Mouse (Mus musculus) G1E (cell line): ENCODE results near the gene Cog3. TPM values are rescaled to one million over a fixed set of nuclear protein-coding genes. Genes with fewer than 3 reads are reported as not detected.

ENCODE experiments used
- ATAC-seq: 2 replicates; pipeline ENCODE4 v1.8.0; 2016; ENCODE audit warnings: mild to moderate bottlenecking; ENCODE audit not compliant: insufficient number of reproducible peaks, poor library complexity, low FRiP score, severe bottlenecking; ENCODE audit errors: extremely low read depth
- DNase-seq: peaks from one replicate; pipeline ENCODE4 v3.0.0; 2012; ENCODE audit warnings: low spot score
- H3K27me3 ChIP-seq: 2 replicates; pipeline ENCODE4 v1.6.1; 2012; ENCODE audit warnings: mild to moderate bottlenecking, low read length, inconsistent platforms; ENCODE audit not compliant: insufficient read depth
- H3K36me3 ChIP-seq: replicated peaks from 2 replicates; pipeline ENCODE3; 2012; ENCODE audit warnings: mild to moderate bottlenecking, inconsistent platforms
- H3K4me1 ChIP-seq: 2 replicates; pipeline ENCODE4 v1.6.1; 2012; ENCODE audit warnings: low read depth, low read length, inconsistent platforms, mixed read lengths; ENCODE audit not compliant: insufficient read depth
- H3K4me3 ChIP-seq: 2 replicates; pipeline ENCODE4 v1.5.1; 2012; ENCODE audit warnings: low read depth, mild to moderate bottlenecking, inconsistent platforms, low read length, moderate library complexity, mixed read lengths
- H3K9me3 ChIP-seq: replicated peaks from 2 replicates; pipeline ENCODE4 v1.6.1; 2012; ENCODE audit warnings: inconsistent platforms
- CTCF ChIP-seq: IDR thresholded peaks from 2 replicates; pipeline ENCODE4 v1.5.1; 2012; ENCODE audit warnings: low read depth, low read length, inconsistent platforms, mixed read lengths
- GATA1 ChIP-seq: IDR thresholded peaks from 2 replicates; pipeline ENCODE4 v1.6.1; 2012; ENCODE audit warnings: borderline replicate concordance, low read length, inconsistent platforms, mixed read lengths
- GATA2 ChIP-seq: IDR thresholded peaks from 2 replicates; pipeline ENCODE4 v1.6.1; 2012; ENCODE audit warnings: low read depth, low read length, inconsistent platforms, borderline replicate concordance
- POLR2AphosphoS5 ChIP-seq: IDR thresholded peaks from 2 replicates; pipeline ENCODE4 v1.6.1; 2012; ENCODE audit warnings: low read depth, low read length, inconsistent platforms; ENCODE audit not compliant: insufficient replicate concordance
- TAL1 ChIP-seq: conservative IDR thresholded peaks from 2 replicates; pipeline ENCODE4 v1.6.1; 2012; ENCODE audit warnings: low read depth, low read length, inconsistent platforms, mixed read lengths
- polyA plus RNA-seq: library from polyadenylated mRNA; stranded (reverse); fragments of >175 nt; gene quantifications from 2 replicates; pipeline ENCODE4 v1.2.3, GENCODE M21; 2012
- total RNA-seq, 2 experiments: library from RNA; stranded (forward) in 1 of 2; stranded (reverse) in 1 of 2; fragments of 200-1000 nt in 1 of 2; fragments of >200 nt in 1 of 2; fragmentation: Nextera tagmentation in 1 of 2; gene quantifications; 2 replicates each; pipeline ENCODE4 v1.2.3; 2014 to 2017

Gene Cog3
- total and polyA plus RNA-seq, 3 experiments, result 6.2 to 34.8 (median 34.1) TPM

DNA sequence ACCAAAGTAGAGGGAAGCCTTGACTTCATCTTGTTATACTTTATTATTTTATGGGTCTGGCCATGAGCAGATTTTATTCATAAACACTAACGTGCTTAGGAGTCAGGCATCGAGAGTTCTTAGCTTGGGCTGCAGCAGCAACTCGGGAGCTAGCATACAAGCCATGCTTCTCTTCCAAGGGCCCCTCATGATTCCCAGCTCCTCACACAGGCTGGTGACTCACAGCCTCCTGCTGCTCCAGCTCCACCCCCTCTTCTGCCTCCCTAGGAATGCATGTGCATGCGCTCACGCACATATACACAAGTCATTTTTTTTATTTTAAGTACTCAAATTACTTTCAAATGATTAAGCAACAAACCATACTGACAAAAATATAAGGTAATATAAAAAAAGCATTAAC, 26.2 kb downstream of the Cog3 start:
- no peaks in the 10 kb centered on the region for H3K27me3 ChIP-seq
- H3K9me3 ChIP-seq, result no peaks in the 10 kb centered on the region
- H3K36me3 ChIP-seq, result peaks cover 88% of the 10 kb centered on the region
- DNase-seq (no peak), ATAC-seq (no peak)
- TF ChIP-seq CTCF, result no peak
- no peak for TF ChIP-seq GATA2
- no peak for TF ChIP-seq TAL1
- H3K4me1 ChIP-seq, result peaks cover 29% of the 10 kb centered on the region
- H3K4me3 ChIP-seq, result no peak overlapping the region

DNA sequence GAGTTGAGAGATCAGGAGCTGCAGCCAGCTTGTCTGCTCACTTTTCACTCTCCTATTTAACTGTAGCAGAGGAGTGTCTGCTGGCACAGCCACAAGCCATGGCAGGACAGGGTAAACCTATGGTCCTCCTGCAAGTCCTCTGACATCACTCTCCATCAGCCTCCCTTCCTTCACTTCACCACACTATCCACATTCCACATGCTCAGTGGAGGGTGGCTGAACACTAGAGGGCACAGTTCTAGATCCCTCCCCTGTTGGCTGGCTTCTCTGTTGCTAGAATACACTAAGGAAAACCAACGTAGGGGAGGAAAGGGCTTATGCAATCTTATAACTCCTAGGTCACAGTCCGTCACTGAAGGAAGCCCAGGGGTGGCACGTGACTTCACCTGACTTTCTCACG, 27.3 kb downstream of the Cog3 start:
- H3K4me3 ChIP-seq, result no peak overlapping the region
- ATAC-seq, result peak; percentile 6; the same call in 1 of the 2 replicates
- TF ChIP-seq TAL1 (no peak), CTCF (0 out of 2 replicates have a peak, but pooled peaks have one; percentile 4), GATA1 (no peak), POLR2AphosphoS5 (no peak), GATA2 (no peak)
- no peaks in the 10 kb centered on the region for H3K9me3 ChIP-seq
- no peak for DNase-seq
- H3K4me1 ChIP-seq, result peaks cover 32% of the 10 kb centered on the region
- no peaks in the 10 kb centered on the region for H3K27me3 ChIP-seq
- H3K36me3 ChIP-seq, result peaks cover 88% of the 10 kb centered on the region

DNA sequence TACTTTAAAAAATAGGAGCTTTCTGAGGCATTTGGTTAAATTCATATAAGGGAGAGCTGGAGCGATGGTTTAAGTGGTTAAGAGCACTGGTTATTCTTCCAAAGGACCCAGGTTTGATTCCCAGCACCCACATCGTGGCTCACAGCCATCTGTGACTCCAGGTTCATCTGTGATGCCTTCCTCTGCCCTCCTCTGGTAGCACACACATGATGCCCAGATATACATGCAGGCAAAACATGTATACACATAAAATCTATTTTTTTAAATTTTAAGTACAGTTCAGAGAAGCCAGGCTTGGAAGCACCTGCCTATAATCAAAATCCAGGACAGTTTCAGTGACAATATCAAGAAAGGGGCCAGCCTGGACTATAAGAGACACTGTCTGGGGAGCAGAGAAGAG, 31.5 kb downstream of the Cog3 start:
- Histone ChIP-seq H3K27me3 (no peaks in the 10 kb centered on the region), H3K4me1 (peaks cover 9% of the 10 kb centered on the region), H3K36me3 (peaks cover 92% of the 10 kb centered on the region), H3K4me3 (no peak overlapping the region), H3K9me3 (no peaks in the 10 kb centered on the region)
- ATAC-seq, result no peak
- no peak for TF ChIP-seq CTCF
- no peak for TF ChIP-seq TAL1
- TF ChIP-seq GATA1, result no peak
- no peak for TF ChIP-seq GATA2
- TF ChIP-seq POLR2AphosphoS5, result no peak
- no peak for DNase-seq

DNA sequence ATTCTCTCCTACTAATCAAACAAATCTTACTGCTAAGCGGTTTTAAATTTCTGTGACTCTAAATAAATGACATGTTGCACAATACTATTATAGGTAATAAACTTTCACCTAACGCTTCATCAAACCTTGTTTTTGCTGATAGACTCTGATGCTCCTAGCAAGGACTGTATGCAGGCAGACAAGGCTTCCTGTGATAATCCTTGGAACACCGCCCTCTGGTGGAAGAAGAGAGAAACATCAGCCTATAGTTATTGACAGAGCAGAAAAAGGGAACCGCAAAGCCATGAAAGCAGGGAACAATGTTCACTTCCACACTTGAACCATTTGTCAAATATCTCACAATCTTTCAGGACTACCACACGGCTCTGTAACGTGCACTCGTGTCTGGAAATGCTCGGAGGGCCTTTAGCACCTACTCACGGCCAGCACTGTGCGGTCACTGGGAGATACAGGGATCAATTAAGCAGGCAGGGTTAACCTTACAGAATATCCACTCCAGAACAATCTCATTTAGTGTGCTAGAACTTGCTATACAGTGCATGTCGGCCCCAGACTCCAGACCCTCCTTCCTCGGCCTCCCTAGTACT, 32.2 kb downstream of the Cog3 start:
- Histone ChIP-seq H3K27me3 (no peaks in the 10 kb centered on the region), H3K4me3 (no peak overlapping the region), H3K9me3 (no peaks in the 10 kb centered on the region), H3K4me1 (peaks cover 4% of the 10 kb centered on the region), H3K36me3 (peaks cover 92% of the 10 kb centered on the region)
- ATAC-seq, result peak; percentile 34; the same call in 1 of the 2 replicates
- no peak for TF ChIP-seq GATA2
- TF ChIP-seq CTCF, result peak; percentile 69; the same call in 1 of the 2 replicates
- DNase-seq, result no peak

DNA sequence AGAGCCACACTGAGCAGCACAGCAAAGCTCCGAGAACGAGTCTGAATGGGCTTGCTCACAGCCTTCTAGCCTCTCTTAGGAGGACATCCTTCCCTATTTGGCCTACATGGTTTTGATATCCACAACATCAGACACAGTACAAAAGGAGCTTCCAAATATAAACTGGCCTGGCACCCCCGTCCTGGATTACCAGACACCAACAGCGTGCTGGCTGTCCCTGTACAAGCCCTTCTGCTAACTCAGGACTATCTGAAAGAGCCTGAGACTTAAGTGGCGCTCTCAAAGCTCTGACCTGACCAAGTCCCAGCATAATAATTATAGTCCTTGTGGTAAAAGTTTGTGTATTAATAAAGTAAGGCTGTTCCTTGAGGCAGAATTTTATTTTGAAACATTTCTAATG, 34.2 kb downstream of the Cog3 start:
- H3K27me3 ChIP-seq, result no peaks in the 10 kb centered on the region
- H3K36me3 ChIP-seq, result peaks cover 94% of the 10 kb centered on the region
- no peak for DNase-seq
- no peak for ATAC-seq
- TF ChIP-seq GATA2 (no peak), POLR2AphosphoS5 (no peak), GATA1 (no peak), TAL1 (no peak), CTCF (no peak)
- peaks cover 3% of the 10 kb centered on the region for H3K4me1 ChIP-seq
- no peaks in the 10 kb centered on the region for H3K9me3 ChIP-seq
- H3K4me3 ChIP-seq, result no peak overlapping the region

DNA sequence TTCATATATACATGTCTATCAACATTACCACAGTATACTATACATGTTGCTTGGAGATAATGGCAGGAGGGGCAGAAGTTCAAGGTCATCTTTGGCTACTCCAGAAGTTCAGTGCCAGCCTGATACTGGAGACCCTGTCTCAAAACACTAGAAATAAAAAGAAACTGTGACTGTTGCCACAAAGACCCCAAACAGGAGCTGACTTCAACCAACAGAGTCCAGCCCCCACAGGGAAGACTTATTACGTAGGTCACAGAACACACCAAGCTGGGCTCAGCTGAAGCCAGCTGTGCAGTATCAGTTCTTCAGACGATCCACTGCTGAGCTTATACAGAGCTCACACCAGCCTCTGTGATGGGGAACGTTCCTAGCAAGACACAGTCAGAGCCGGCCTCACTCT, 37.9 kb downstream of the Cog3 start:
- ATAC-seq (no peak), DNase-seq (no peak)
- Histone ChIP-seq H3K9me3 (no peaks in the 10 kb centered on the region), H3K36me3 (peaks cover 94% of the 10 kb centered on the region), H3K4me3 (no peak overlapping the region), H3K27me3 (no peaks in the 10 kb centered on the region), H3K4me1 (no peaks in the 10 kb centered on the region)
- TF ChIP-seq CTCF, result no peak
- TF ChIP-seq GATA2, result no peak
- TF ChIP-seq POLR2AphosphoS5, result no peak
- TF ChIP-seq GATA1, result no peak
- TF ChIP-seq TAL1, result no peak

DNA sequence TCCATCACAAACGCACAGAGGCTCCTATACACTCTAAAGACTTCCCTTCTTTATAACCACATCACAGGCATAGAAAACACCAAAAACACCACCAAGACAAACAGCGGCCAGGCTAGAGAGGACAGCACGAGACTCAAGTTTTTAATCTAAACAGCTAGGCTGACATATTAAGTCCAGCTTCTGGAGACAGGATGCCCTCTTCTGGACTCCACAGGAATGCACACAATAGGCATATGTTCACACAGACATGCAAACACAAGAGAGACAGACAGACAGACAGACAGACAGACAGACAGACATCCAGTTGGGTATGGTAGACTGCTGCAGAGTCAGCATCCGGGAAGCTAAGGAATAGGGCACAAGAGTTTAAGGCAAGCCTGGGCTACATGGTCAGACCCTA, 40.7 kb downstream of the Cog3 start:
- no peak overlapping the region for H3K4me3 ChIP-seq
- DNase-seq (no peak), ATAC-seq (no peak)
- H3K36me3 ChIP-seq, result peaks cover 94% of the 10 kb centered on the region
- no peaks in the 10 kb centered on the region for H3K27me3 ChIP-seq
- TF ChIP-seq TAL1 (no peak), CTCF (no peak)
- no peaks in the 10 kb centered on the region for H3K4me1 ChIP-seq
- no peaks in the 10 kb centered on the region for H3K9me3 ChIP-seq
